Mouse (Mus musculus): ENCODE measurements around the gene Syt2. TPM values are rescaled to one million over a fixed set of nuclear protein-coding genes. Genes with fewer than 3 reads are reported as not detected.
A peak's percentile ranks its signal among the peaks of the same experiment; 100 is the strongest.

Syt2 gene
- polyA plus RNA-seq, 2 experiments = 0.04 TPM; not detected in 1

GRCm38 (mm10) chr1:134645408-134646200, 873 bp upstream of the Syt2 start:
- ATAC-seq (ENCODE audit: insufficient read depth) = no peak
- no peak for DNase-seq (ENCODE audit: low read depth in 3 of 3, low spot score in 3 of 3)
- no peak overlapping the region; a peak in 1 of 4 replicates for H3K4me3 ChIP-seq (ENCODE audit: insufficient read depth in 1 of 2, low read depth in 2 of 2, low read length in 2 of 2)
- no peak overlapping the region for H3K27ac ChIP-seq
- no peak for TF ChIP-seq CTCF (IDR thresholded peaks at IDR 0.05; ENCODE audit: low read depth)
- H3K4me1 ChIP-seq (replicated peaks; ENCODE audit: control insufficient read depth in 2 of 2, insufficient read depth in 2 of 2, low read length in 1 of 2) = no peaks in the 10 kb centered on the region
- no peaks in the 10 kb centered on the region for H3K9me3 ChIP-seq (ENCODE audit: control insufficient read depth, low read length)
- no peak overlapping the region for H3K4me2 ChIP-seq (ENCODE audit: low read depth)
- peaks cover 69% of the 10 kb centered on the region for H3K27me3 ChIP-seq (ENCODE audit: control insufficient read depth, insufficient read depth, low read length)
- WGBS (ENCODE audit: insufficient replicate concordance) = 15% methylated on average over 16 of the region's 16 CpGs
- H3K36me3 ChIP-seq (replicated peaks; ENCODE audit: control insufficient read depth, insufficient read depth, low read depth) = no peaks in the 10 kb centered on the region
- H3K9ac ChIP-seq (replicated peaks) = no peak overlapping the region

GRCm38 (mm10) chr1:134646963-134647282, 446 bp downstream of the Syt2 start:
- Histone ChIP-seq H3K4me1 (replicated peaks; ENCODE audit: control insufficient read depth in 2 of 2, insufficient read depth in 2 of 2, low read length in 1 of 2) (no peaks in the 10 kb centered on the region), H3K4me2 (ENCODE audit: low read depth) (peak overlapping the region; percentile 58), H3K36me3 (replicated peaks; ENCODE audit: control insufficient read depth, insufficient read depth, low read depth) (no peaks in the 10 kb centered on the region), H3K27ac (no peak overlapping the region), H3K27me3 (ENCODE audit: control insufficient read depth, insufficient read depth, low read length) (peaks cover 67% of the 10 kb centered on the region), H3K9ac (replicated peaks) (no peak overlapping the region), H3K9me3 (ENCODE audit: control insufficient read depth, low read length) (no peaks in the 10 kb centered on the region), H3K4me3 (ENCODE audit: insufficient read depth in 1 of 2, low read depth in 2 of 2, low read length in 2 of 2) (peak overlapping the region in 1 of 2 experiments; percentile 37; a peak in 2 of 4 replicates)
- DNase-seq (ENCODE audit: low read depth in 3 of 3, low spot score in 3 of 3) (no peak), ATAC-seq (ENCODE audit: insufficient read depth) (no peak)
- under 1% methylated on average over 28 of the region's 28 CpGs for WGBS (ENCODE audit: insufficient replicate concordance)
- TF ChIP-seq CTCF (IDR thresholded peaks at IDR 0.05; ENCODE audit: low read depth) (no peak), EP300 (IDR thresholded peaks at IDR 0.05; ENCODE audit: low read depth) (no peak)

- ATAC-seq (ENCODE audit: insufficient read depth) = no peak
- H3K4me3 ChIP-seq (ENCODE audit: insufficient read depth in 1 of 2, low read depth in 2 of 2, low read length in 2 of 2) = no peak overlapping the region
- no peak overlapping the region for H3K4me2 ChIP-seq (ENCODE audit: low read depth)
- H3K36me3 ChIP-seq (replicated peaks; ENCODE audit: control insufficient read depth, insufficient read depth, low read depth) = no peaks in the 10 kb centered on the region
- H3K9ac ChIP-seq (replicated peaks) = no peak overlapping the region
- DNase-seq (ENCODE audit: low read depth in 3 of 3, low spot score in 3 of 3) = no peak
- no peaks in the 10 kb centered on the region for H3K9me3 ChIP-seq (ENCODE audit: control insufficient read depth, low read length)
- 28% methylated on average over 7 of the region's 7 CpGs for WGBS (ENCODE audit: insufficient replicate concordance)
- peaks cover 63% of the 10 kb centered on the region for H3K27me3 ChIP-seq (ENCODE audit: control insufficient read depth, insufficient read depth, low read length)
- TF ChIP-seq EP300 (IDR thresholded peaks at IDR 0.05; ENCODE audit: low read depth) (no peak), CTCF (IDR thresholded peaks at IDR 0.05; ENCODE audit: low read depth) (no peak)
- H3K4me1 ChIP-seq (replicated peaks; ENCODE audit: control insufficient read depth in 2 of 2, insufficient read depth in 2 of 2, low read length in 1 of 2) = no peaks in the 10 kb centered on the region
- no peak overlapping the region for H3K27ac ChIP-seq
Measured at GRCm38 (mm10) chr1:134647591-134647990, 1.1 kb downstream of the Syt2 start.

- peaks cover 37% of the 10 kb centered on the region for H3K27me3 ChIP-seq (ENCODE audit: control insufficient read depth, insufficient read depth, low read length)
- no peak for ATAC-seq (ENCODE audit: insufficient read depth)
Measured at GRCm38 (mm10) chr1:134650816-134651215, 4.3 kb downstream of the Syt2 start.

GRCm38 (mm10) chr1:134651268-134651850, 4.9 kb downstream of the Syt2 start:
- DNase-seq (ENCODE audit: low read depth in 3 of 3, low spot score in 3 of 3) (no peak), ATAC-seq (ENCODE audit: insufficient read depth) (no peak)
- Histone ChIP-seq H3K27ac (no peak overlapping the region), H3K4me2 (ENCODE audit: low read depth) (no peak overlapping the region), H3K4me1 (replicated peaks; ENCODE audit: control insufficient read depth in 2 of 2, insufficient read depth in 2 of 2, low read length in 1 of 2) (no peaks in the 10 kb centered on the region), H3K4me3 (ENCODE audit: insufficient read depth in 1 of 2, low read depth in 2 of 2, low read length in 2 of 2) (no peak overlapping the region), H3K27me3 (ENCODE audit: control insufficient read depth, insufficient read depth, low read length) (peaks cover 31% of the 10 kb centered on the region), H3K9ac (replicated peaks) (no peak overlapping the region), H3K9me3 (ENCODE audit: control insufficient read depth, low read length) (no peaks in the 10 kb centered on the region), H3K36me3 (replicated peaks; ENCODE audit: control insufficient read depth, insufficient read depth, low read depth) (no peaks in the 10 kb centered on the region)
- 49% methylated on average over 13 of the region's 13 CpGs for WGBS (ENCODE audit: insufficient replicate concordance)
- TF ChIP-seq EP300 (IDR thresholded peaks at IDR 0.05; ENCODE audit: low read depth) (no peak), CTCF (IDR thresholded peaks at IDR 0.05; ENCODE audit: low read depth) (no peak)

More at GRCm38 (mm10) chr1:134650816-134651215, 4.3 kb downstream of the Syt2 start:
- 62% methylated on average over 5 of the region's 5 CpGs for WGBS (ENCODE audit: insufficient replicate concordance)
- Histone ChIP-seq H3K4me2 (ENCODE audit: low read depth) (no peak overlapping the region), H3K9me3 (ENCODE audit: control insufficient read depth, low read length) (no peaks in the 10 kb centered on the region), H3K36me3 (replicated peaks; ENCODE audit: control insufficient read depth, insufficient read depth, low read depth) (no peaks in the 10 kb centered on the region), H3K4me3 (ENCODE audit: insufficient read depth in 1 of 2, low read depth in 2 of 2, low read length in 2 of 2) (no peak overlapping the region), H3K9ac (replicated peaks) (no peak overlapping the region), H3K4me1 (replicated peaks; ENCODE audit: control insufficient read depth in 2 of 2, insufficient read depth in 2 of 2, low read length in 1 of 2) (no peaks in the 10 kb centered on the region), H3K27ac (no peak overlapping the region)
- TF ChIP-seq CTCF (IDR thresholded peaks at IDR 0.05; ENCODE audit: low read depth) (no peak), EP300 (IDR thresholded peaks at IDR 0.05; ENCODE audit: low read depth) (no peak)
- DNase-seq (ENCODE audit: low read depth in 3 of 3, low spot score in 3 of 3) = no peak

Measured in liver, embryonic 14.5 days (tissue).